Mouse (Mus musculus) neural tube, embryonic 14.5 days (tissue): ENCODE results near the gene Fbxo47. TPM values are rescaled to one million over a fixed set of nuclear protein-coding genes. Genes with fewer than 3 reads are reported as not detected.

Source experiments
- ATAC-seq: fragments of 200-750 bp; cut with Nextera tagmentation; 2 replicates; pipeline ENCODE4 v1.8.0; 2017; ENCODE audit warnings: low read depth, mild to moderate bottlenecking, moderate TSS enrichment, moderate library complexity
- H3K27ac ChIP-seq: fragments of 300-500 bp; sonication (generic); 2 replicates; pipeline ENCODE4 v1.5.1; 2014; ENCODE audit warnings: low read depth, mild to moderate bottlenecking, control low read depth, low read length, moderate library complexity, mixed read lengths
- H3K27me3 ChIP-seq: fragments of 300-500 bp; sonication (generic); 2 replicates; pipeline ENCODE4 v1.6.1; 2014; ENCODE audit warnings: low read length; ENCODE audit not compliant: control insufficient read depth, insufficient read depth
- H3K36me3 ChIP-seq: fragments of 300-500 bp; sonication (generic); 2 replicates; pipeline ENCODE4 v1.6.1; 2014; ENCODE audit warnings: low read length, mixed read lengths; ENCODE audit not compliant: control insufficient read depth, insufficient read depth
- H3K4me1 ChIP-seq: fragments of 300-500 bp; sonication (generic); 2 replicates; pipeline ENCODE4 v1.6.1; 2014; ENCODE audit warnings: low read length; ENCODE audit not compliant: control insufficient read depth, insufficient read depth
- H3K4me2 ChIP-seq: fragments of 300-500 bp; sonication (generic); 2 replicates; pipeline ENCODE4 v1.6.1; 2014; ENCODE audit warnings: mild to moderate bottlenecking, low read depth, low read length, control low read depth
- H3K4me3 ChIP-seq: fragments of 300-500 bp; sonication (generic); 2 replicates; pipeline ENCODE4 v1.5.1; 2014; ENCODE audit warnings: low read depth, low read length, control low read depth, mixed read lengths
- H3K9ac ChIP-seq: fragments of 300-500 bp; sonication (generic); replicated peaks from 2 replicates; pipeline ENCODE4 v1.6.1; 2014; ENCODE audit warnings: low read depth, mild to moderate bottlenecking, control low read depth, low read length, mixed read lengths
- H3K9me3 ChIP-seq: fragments of 300-500 bp; sonication (generic); 2 replicates; pipeline ENCODE4 v1.6.1; 2016; ENCODE audit warnings: low read length; ENCODE audit not compliant: control insufficient read depth
- WGBS: fragments of 180-500 bp; shearing (Covaris S2); extraction: QIAGEN DNeasy Blood & Tissue Kit; methylation state at CpG from one replicate; pipeline ENCODE4 v1.1.7; 2014; 5-methylcytosine and 5-hydroxymethylcytosine counted together
- polyA plus RNA-seq: library from polyadenylated mRNA; unstranded; fragments of >200 nt; fragmentation: Nextera tagmentation; extraction: Ambion mirVana; gene quantifications from 2 replicates; pipeline ENCODE4 v1.2.1, GENCODE M21; 2014

Fbxo47 gene
- polyA plus RNA-seq, 1 experiment from 2014 or later = 0.63 TPM

DNA sequence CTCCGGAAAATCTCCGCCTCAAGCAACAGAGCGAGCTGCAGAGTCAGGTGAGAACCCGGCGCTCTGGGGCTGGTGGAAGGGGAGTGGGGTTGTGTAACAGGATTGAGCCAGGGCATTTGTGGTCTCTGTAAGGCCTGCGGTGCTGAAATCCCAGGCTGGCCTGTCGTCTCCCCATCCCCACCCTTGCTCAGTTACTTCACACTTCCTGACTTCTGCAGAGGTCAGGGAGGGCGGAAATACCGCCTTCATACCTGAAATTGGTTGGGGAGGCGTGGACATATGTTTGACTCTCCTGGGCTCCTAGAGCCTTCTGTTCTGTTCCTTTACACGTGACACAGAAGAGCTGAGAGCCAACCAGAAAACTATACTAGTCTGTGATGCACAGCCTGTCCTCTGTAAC lies 68.2 kb downstream of the Fbxo47 start:
- no peak overlapping the region for H3K9ac ChIP-seq
- 92% methylated on average over 11 of the region's 11 CpGs for WGBS
- H3K27me3 ChIP-seq = no peaks in the 10 kb centered on the region
- H3K4me2 ChIP-seq = no peak overlapping the region
- H3K4me1 ChIP-seq = peaks cover 31% of the 10 kb centered on the region
- H3K9me3 ChIP-seq = no peaks in the 10 kb centered on the region
- no peak overlapping the region for H3K27ac ChIP-seq
- peaks cover 23% of the 10 kb centered on the region for H3K36me3 ChIP-seq
- no peak for ATAC-seq
- no peak overlapping the region for H3K4me3 ChIP-seq

DNA sequence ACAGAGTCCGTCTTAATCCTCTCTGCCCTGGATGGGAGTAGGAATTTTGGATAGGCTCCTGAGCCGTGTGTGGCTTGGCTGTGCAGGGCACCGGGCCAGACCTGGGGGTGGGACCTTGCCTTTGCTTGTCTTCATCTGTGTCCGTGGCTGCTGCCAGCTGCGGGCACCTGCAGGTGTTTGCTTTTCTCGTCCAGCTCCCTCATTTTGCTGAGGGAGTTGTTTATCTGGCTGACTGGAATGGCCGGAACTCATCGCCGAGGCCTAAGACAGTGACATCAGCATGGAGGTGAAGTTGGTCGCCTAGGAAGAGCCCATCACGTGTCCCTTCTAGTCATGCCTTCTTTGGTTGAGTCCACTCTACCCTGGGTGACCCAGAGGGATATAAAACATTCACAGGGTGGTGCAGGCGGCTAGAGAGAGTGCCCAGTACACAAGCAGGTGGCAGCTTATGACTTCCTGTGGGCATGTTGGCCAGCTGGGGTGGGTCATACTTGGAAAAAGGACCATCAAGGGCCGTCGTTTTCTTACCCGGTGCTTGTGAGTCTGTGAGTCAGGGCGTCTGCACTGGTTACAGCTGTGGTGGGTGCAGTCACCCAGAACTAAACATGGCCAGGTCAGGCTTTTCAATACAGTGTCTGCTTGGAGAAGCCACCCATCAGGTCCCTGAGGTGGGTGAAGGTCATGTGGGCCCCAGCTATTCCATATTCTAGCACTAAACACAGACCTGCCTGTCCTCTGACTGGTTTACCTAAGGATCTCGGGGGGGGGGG lies 70.0 kb downstream of the Fbxo47 start:
- Histone ChIP-seq H3K9ac (no peak overlapping the region), H3K4me2 (no peak overlapping the region), H3K4me1 (peaks cover 37% of the 10 kb centered on the region), H3K4me3 (no peak overlapping the region), H3K9me3 (no peaks in the 10 kb centered on the region), H3K36me3 (peaks cover 29% of the 10 kb centered on the region), H3K27me3 (no peaks in the 10 kb centered on the region), H3K27ac (peak overlapping the region; percentile 86; the same call in 1 of the 2 replicates)
- no peak for ATAC-seq
- 80% methylated on average over 17 of the region's 17 CpGs for WGBS

DNA sequence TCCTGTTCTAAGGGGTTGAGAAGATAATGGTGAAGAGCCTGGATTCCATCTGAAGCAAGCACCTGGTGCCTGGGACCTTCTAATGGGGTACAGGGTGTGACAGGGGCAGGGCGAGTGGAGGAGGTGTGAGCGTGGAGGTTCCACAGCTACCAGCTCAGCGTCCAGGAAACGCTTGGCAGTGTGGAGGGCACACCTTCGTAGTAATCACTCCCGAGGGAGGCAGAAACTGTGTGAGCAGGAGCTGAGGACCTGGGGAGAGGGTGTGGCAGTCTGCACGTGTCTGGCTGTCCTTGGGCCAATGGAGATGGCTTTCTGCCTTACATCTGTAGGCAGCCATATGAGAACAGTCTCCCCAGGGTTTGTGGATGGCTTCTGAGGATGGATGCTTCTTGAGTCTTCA lies 70.9 kb downstream of the Fbxo47 start:
- no peaks in the 10 kb centered on the region for H3K27me3 ChIP-seq
- H3K9ac ChIP-seq = 0 out of 2 replicates have a peak overlapping the region, but pooled peaks have one; percentile 18
- peaks cover 41% of the 10 kb centered on the region for H3K4me1 ChIP-seq
- H3K9me3 ChIP-seq = no peaks in the 10 kb centered on the region
- H3K4me2 ChIP-seq = peak overlapping the region; percentile 37
- no peak overlapping the region for H3K4me3 ChIP-seq
- WGBS = 34% methylated on average over 7 of the region's 7 CpGs
- peak overlapping the region; percentile 86 for H3K27ac ChIP-seq
- ATAC-seq = peak; percentile 22; the same call in 1 of the 2 replicates
- peaks cover 36% of the 10 kb centered on the region for H3K36me3 ChIP-seq

GRCm38 (mm10) chr11:97812491-97812921 lies 71.4 kb downstream of the Fbxo47 start:
- 37% methylated on average over 3 of the region's 3 CpGs for whole genome bisulfite sequencing
- peaks cover 42% of the 10 kb centered on the region for H3K4me1 ChIP-seq
- H3K4me3 ChIP-seq = no peak overlapping the region
- peak; percentile 83 for ATAC-seq
- H3K9ac ChIP-seq = peak overlapping the region; percentile 41
- no peaks in the 10 kb centered on the region for H3K9me3 ChIP-seq
- peak overlapping the region; percentile 86 for H3K27ac ChIP-seq
- no peaks in the 10 kb centered on the region for H3K27me3 ChIP-seq
- H3K4me2 ChIP-seq = peak overlapping the region; percentile 37; the same call in 1 of the 2 replicates
- peaks cover 35% of the 10 kb centered on the region for H3K36me3 ChIP-seq

GRCm38 (mm10) chr11:97811569-97812362 lies 72.2 kb downstream of the Fbxo47 start:
- H3K36me3 ChIP-seq = peaks cover 35% of the 10 kb centered on the region
- no peaks in the 10 kb centered on the region for H3K9me3 ChIP-seq
- WGBS = 28% methylated on average over 12 of the region's 13 CpGs
- no peak overlapping the region for H3K4me3 ChIP-seq
- H3K9ac ChIP-seq = peak overlapping the region; percentile 41; the same call in 1 of the 2 replicates
- H3K27me3 ChIP-seq = no peaks in the 10 kb centered on the region
- peak; percentile 45; the same call in 1 of the 2 replicates for ATAC-seq
- peaks cover 43% of the 10 kb centered on the region for H3K4me1 ChIP-seq
- H3K4me2 ChIP-seq = peak overlapping the region; percentile 37; the same call in 1 of the 2 replicates
- peak overlapping the region; percentile 86 for H3K27ac ChIP-seq

- no peak overlapping the region for H3K4me2 ChIP-seq
- H3K36me3 ChIP-seq = peaks cover 29% of the 10 kb centered on the region
- H3K9ac ChIP-seq = no peak overlapping the region
- WGBS = 20% methylated on average over 3 of the region's 3 CpGs
- no peaks in the 10 kb centered on the region for H3K27me3 ChIP-seq
- no peak overlapping the region for H3K4me3 ChIP-seq
- H3K4me1 ChIP-seq = peaks cover 51% of the 10 kb centered on the region
- no peak overlapping the region for H3K27ac ChIP-seq
- no peak for ATAC-seq
- H3K9me3 ChIP-seq = no peaks in the 10 kb centered on the region
Measured at GRCm38 (mm10) chr11:97810970-97811369, 73.0 kb downstream of the Fbxo47 start.

DNA sequence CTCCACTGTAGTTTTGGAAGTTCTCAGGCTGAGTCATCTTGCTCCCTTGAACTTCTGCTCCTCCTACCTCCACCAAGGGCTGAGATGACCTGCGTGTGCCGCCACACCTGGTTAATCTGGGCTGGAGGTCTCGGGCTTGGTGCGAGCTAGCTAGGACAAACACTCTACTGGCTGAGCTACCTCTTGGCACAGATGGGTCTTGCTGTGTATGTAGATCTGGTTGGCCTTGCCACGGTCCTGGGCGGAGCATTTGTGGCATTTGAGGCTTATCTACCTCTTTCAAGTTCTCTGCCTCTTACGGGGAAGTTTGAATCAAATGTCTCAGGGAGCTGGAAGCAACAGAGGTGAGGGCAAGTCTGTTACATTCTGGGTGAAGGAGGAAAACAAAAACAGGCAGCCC lies 73.6 kb downstream of the Fbxo47 start:
- H3K27me3 ChIP-seq = no peaks in the 10 kb centered on the region
- H3K4me1 ChIP-seq = peaks cover 57% of the 10 kb centered on the region
- no peak overlapping the region for H3K9ac ChIP-seq
- peaks cover 24% of the 10 kb centered on the region for H3K36me3 ChIP-seq
- no peak for ATAC-seq
- WGBS = 85% methylated on average over 7 of the region's 7 CpGs
- H3K27ac ChIP-seq = no peak overlapping the region
- H3K9me3 ChIP-seq = no peaks in the 10 kb centered on the region
- H3K4me2 ChIP-seq = no peak overlapping the region
- H3K4me3 ChIP-seq = no peak overlapping the region

DNA sequence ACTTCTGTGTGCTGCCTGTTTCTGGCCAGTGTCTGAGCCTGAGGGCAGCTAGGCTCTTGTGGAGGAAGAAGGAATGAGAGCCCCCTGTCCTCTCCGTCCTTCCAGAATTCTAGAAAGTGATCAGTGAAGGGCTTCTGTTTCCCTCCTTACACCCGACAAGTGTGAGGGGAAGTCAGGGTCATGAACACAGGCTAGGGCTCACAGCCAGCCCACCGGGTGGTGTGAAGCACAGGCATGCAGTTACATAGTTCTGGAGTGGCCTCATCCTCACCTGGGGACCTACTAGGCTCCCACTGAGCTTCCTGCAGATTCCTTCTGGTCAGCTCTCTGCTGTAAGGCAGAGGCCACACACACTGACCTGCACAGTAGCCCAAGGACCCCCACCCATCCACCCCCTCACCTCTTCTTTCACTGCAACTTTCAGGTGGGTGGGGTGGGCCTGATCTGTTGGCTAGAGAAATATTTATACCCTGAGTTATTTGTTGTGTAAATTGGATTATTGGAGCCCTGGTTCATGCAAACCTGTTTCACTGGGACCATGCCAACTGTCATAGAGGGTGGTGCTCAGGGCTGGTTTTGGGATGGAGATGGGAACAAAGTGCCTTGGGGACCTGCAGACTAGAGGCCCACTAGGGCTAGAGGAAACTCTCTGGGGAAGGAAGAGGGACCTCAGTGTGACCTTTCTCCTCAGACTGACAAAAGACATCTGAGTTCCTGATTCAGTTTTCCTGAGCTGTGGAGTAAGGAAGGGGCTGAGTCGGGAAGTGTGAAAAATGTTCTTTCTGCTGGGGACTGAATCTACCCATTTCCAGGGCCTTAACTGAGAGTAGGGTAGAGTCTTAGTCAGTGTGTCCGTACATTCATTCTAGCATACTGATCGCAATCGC lies 74.5 kb downstream of the Fbxo47 start:
- Histone ChIP-seq H3K4me2 (no peak overlapping the region), H3K4me1 (peaks cover 64% of the 10 kb centered on the region), H3K9ac (no peak overlapping the region), H3K36me3 (peaks cover 20% of the 10 kb centered on the region), H3K27ac (no peak overlapping the region), H3K27me3 (no peaks in the 10 kb centered on the region), H3K9me3 (no peaks in the 10 kb centered on the region), H3K4me3 (no peak overlapping the region)
- no peak for ATAC-seq
- WGBS = 71% methylated on average over 7 of the region's 7 CpGs
